Mouse (Mus musculus): ENCODE measurements around the gene Grik5.

The Grik5 gene

DNA sequence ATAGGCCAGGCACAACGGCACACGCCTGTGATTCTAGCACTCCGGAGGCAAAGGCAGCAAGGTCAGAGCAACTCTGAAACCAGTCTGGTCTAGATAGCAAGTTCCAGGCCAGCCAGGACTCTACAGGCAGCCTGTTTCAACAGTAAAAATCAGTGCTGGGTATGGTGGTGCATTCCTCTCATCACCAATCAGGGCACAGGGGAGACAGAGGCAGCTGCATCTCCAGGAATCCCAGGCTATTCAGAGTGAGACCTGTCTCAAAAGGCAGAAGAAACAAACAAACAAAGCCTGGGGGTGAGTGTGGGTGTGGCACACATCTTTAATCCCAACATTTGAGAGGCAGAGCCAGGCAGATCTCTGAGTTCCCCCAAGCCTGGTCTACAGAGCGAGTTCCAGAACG, 88.8 kb downstream of the Grik5 start:
- no peak for DNase-seq

- DNase-seq, result no peak
Measured at GRCm38 (mm10) chr7:24980439-24980838, 91.7 kb downstream of the Grik5 start.

DNA sequence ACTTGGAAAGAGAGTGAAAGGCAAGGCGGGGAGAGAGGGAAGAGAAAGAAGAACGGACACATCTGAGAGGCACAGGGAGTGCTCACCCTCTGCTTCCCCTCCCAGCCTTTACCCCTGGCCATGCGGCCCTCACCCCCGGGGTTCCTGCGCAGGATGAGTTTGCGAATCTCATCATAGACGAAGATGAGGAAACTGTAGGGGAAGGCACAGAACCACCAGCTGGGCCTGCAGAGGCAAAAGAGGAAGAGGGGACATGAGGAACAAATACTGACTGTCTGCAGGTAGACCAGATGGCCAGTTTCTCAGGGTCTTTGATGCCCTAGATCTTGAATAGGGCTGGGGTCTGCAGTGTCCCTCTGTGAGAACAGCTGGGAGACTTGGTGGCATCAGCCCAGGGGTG, 93.4 kb downstream of the Grik5 start:
- DNase-seq, result no peak

DNA sequence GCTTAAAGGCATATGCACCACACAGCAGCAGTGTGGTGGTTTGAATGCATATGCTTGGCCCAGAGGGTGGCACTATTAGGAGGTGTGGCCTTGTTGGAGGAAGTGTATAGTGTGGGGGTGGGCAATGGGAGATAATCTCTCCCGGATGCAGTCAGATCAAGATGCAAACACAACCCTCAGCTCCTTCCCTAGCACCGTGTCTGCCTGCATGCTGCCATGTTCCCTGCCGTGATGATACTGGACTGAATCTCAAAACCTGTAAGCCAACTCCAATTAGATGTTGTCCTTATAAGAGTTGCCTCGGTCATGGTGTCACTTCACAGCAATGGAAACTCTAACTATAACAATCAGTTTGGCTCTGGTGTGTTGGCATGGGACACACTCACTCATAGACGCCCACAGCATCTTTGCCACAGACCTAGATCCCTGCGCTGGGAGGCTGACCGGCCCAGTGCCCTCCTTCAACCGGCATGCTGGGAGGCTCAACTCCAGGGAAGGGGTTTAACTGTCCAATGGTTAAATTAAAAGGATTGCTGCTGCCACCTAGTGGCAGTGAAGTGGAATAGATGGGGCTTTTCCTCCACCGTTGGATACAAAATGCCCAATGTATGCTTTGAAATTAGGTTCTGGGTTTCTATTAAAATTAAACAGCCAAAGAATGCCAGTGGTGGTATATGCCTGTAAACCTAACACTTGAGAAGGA, 97.1 kb downstream of the Grik5 start:
- DNase-seq, result peak; percentile 36

DNA sequence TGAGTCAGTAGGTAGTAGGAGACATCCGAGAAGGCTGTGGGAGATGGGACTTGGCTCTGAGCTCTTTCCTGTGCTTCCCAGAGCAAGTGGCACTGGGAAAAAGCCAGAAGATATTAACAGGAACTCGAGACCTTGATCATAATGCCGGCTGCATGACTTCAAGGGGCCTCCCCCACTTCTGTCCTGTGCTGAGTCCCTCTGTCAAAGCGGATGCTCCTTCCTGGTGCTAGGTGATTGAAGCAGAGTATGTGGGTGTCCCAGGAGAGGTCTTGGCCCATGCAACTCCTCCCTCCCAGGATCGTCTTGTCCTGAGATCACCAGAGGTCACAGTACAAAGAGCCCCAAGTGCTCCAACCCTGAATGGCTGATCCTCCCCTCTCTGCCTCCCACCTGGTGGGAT, 98.2 kb downstream of the Grik5 start:
- DNase-seq, result no peak

- DNase-seq, result no peak
Measured at GRCm38 (mm10) chr7:24973208-24973607, 98.9 kb downstream of the Grik5 start.

- peak; percentile 96 for DNase-seq
Measured at GRCm38 (mm10) chr7:24971972-24972893, 99.9 kb downstream of the Grik5 start, which contains the start of gene Rabac1. Gene Rabac1 (minus strand): TSS chr7:24972754.

- DNase-seq, result peak; percentile 48
Measured at GRCm38 (mm10) chr7:24971261-24971971, 100.7 kb downstream of the Grik5 start.

DNA sequence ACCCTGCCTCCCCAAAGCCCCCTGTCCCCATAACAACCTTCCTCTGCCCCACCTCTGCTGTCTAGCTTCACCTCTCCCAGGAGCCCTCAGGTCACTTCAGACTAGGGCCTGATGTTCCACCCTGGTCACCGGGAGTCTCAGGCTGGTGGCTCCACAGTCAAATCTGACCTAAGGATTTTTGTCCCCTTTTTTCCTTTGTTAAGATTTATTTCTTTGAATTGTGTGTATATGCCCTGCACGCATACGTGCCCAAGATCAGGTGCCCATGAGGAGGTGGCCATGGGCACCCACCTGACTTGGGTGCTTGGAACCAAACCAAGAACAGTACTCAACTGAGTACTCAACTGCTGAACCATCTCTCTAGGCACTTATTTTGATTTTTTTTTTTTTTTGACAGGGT, 101.8 kb downstream of the Grik5 start:
- DNase-seq, result no peak

- DNase-seq, result no peak
Measured at GRCm38 (mm10) chr7:24969805-24970204, 102.3 kb downstream of the Grik5 start.

GRCm38 (mm10) chr7:24968463-24968862, 103.7 kb downstream of the Grik5 start:
- DNase-seq, result no peak

- DNase-seq, result no peak
Measured at GRCm38 (mm10) chr7:24967966-24968365, 104.2 kb downstream of the Grik5 start.

DNA sequence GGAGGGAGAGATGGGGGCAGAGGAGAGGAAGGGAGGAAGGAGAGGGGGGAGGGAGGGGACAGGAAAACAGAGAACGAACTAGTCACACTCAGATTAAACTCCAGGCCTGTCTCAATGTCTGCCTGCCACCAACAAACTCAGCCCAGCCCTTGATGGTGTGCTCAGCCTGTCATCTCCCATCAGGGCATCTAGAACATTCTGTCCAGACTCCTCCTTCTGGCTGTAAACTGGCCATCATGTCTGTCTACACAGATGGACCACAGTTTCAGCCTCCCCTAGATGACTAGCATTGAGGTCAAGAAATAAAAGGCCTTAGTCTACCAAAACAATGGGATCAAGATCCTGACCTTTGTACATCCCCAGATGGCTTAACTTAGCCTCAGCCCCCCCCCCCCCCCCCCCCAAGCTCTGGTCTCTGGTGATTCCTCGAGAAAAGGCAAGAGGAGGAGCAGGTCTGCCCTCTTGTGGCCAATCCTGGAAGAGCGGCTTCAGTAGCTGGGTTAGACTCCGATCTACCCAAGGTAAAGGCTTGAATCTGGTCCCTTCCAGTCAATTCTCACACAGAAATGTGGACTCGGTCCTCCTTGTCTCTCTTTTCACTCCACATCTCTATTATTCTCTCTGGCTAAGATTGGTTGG, 107.1 kb downstream of the Grik5 start:
- DNase-seq, result peak; percentile 87

- DNase-seq, result no peak
Measured at GRCm38 (mm10) chr7:24964288-24964687, 107.9 kb downstream of the Grik5 start.
